Mouse (Mus musculus): ENCODE data around the gene Prlr. TPM values are rescaled to one million over a fixed set of nuclear protein-coding genes. Genes with fewer than 3 reads are reported as not detected.

Gene Prlr
- polyA plus RNA-seq, 1 experiment = not detected

- no peak for TF ChIP-seq CTCF (IDR thresholded peaks at IDR 0.05; ENCODE audit: insufficient read depth, low read depth, low read length)
- TF ChIP-seq POLR2A (IDR thresholded peaks at IDR 0.05; ENCODE audit: insufficient read depth, low read depth, low read length) = no peak
- no peaks in the 10 kb centered on the region for H3K4me1 ChIP-seq (ENCODE audit: control insufficient read depth, insufficient read depth, low read length)
- WGBS = 89% methylated on average over 8 of the region's 8 CpGs
- no peak overlapping the region for H3K4me3 ChIP-seq (ENCODE audit: insufficient read depth, low read depth, low read length)
- no peak overlapping the region for H3K27ac ChIP-seq (ENCODE audit: insufficient read depth, low read depth, low read length)
Observed at GRCm38 (mm10) chr15:10215719-10216118, 38.7 kb downstream of the Prlr start.

GRCm38 (mm10) chr15:10216189-10216588 is 39.2 kb downstream of the Prlr start:
- H3K4me3 ChIP-seq (ENCODE audit: insufficient read depth, low read depth, low read length) = no peak overlapping the region
- no peak for TF ChIP-seq CTCF (IDR thresholded peaks at IDR 0.05; ENCODE audit: insufficient read depth, low read depth, low read length)
- no peak for TF ChIP-seq POLR2A (IDR thresholded peaks at IDR 0.05; ENCODE audit: insufficient read depth, low read depth, low read length)
- H3K4me1 ChIP-seq (ENCODE audit: control insufficient read depth, insufficient read depth, low read length) = no peaks in the 10 kb centered on the region
- no peak overlapping the region for H3K27ac ChIP-seq (ENCODE audit: insufficient read depth, low read depth, low read length)
- WGBS = 92% methylated on average over 4 of the region's 4 CpGs

- no peak overlapping the region for H3K4me3 ChIP-seq (ENCODE audit: insufficient read depth, low read depth, low read length)
- WGBS = 83% methylated on average over 4 of the region's 4 CpGs
- TF ChIP-seq POLR2A (IDR thresholded peaks at IDR 0.05; ENCODE audit: insufficient read depth, low read depth, low read length) = no peak
- no peak for TF ChIP-seq CTCF (IDR thresholded peaks at IDR 0.05; ENCODE audit: insufficient read depth, low read depth, low read length)
- H3K4me1 ChIP-seq (ENCODE audit: control insufficient read depth, insufficient read depth, low read length) = no peaks in the 10 kb centered on the region
- no peak overlapping the region for H3K27ac ChIP-seq (ENCODE audit: insufficient read depth, low read depth, low read length)
Observed at GRCm38 (mm10) chr15:10223614-10224155, 46.6 kb downstream of the Prlr start.

- Histone ChIP-seq H3K4me3 (ENCODE audit: insufficient read depth, low read depth, low read length) (no peak overlapping the region), H3K27ac (ENCODE audit: insufficient read depth, low read depth, low read length) (no peak overlapping the region), H3K4me1 (ENCODE audit: control insufficient read depth, insufficient read depth, low read length) (no peaks in the 10 kb centered on the region)
- TF ChIP-seq CTCF (IDR thresholded peaks at IDR 0.05; ENCODE audit: insufficient read depth, low read depth, low read length) = no peak
- no peak for TF ChIP-seq POLR2A (IDR thresholded peaks at IDR 0.05; ENCODE audit: insufficient read depth, low read depth, low read length)
- WGBS = 50% methylated on average over 4 of the region's 4 CpGs
Observed at GRCm38 (mm10) chr15:10225701-10226100, 48.7 kb downstream of the Prlr start.

- no peak for TF ChIP-seq CTCF (IDR thresholded peaks at IDR 0.05; ENCODE audit: insufficient read depth, low read depth, low read length)
- TF ChIP-seq POLR2A (IDR thresholded peaks at IDR 0.05; ENCODE audit: insufficient read depth, low read depth, low read length) = no peak
- Histone ChIP-seq H3K4me1 (ENCODE audit: control insufficient read depth, insufficient read depth, low read length) (no peaks in the 10 kb centered on the region), H3K27ac (ENCODE audit: insufficient read depth, low read depth, low read length) (no peak overlapping the region), H3K4me3 (ENCODE audit: insufficient read depth, low read depth, low read length) (no peak overlapping the region)
- WGBS = 71% methylated on average over 2 of the region's 2 CpGs
Observed at GRCm38 (mm10) chr15:10228636-10229035, 51.6 kb downstream of the Prlr start.

- H3K4me3 ChIP-seq (ENCODE audit: insufficient read depth, low read depth, low read length) = no peak overlapping the region
- TF ChIP-seq POLR2A (IDR thresholded peaks at IDR 0.05; ENCODE audit: insufficient read depth, low read depth, low read length) = no peak
- no peak for TF ChIP-seq CTCF (IDR thresholded peaks at IDR 0.05; ENCODE audit: insufficient read depth, low read depth, low read length)
- H3K27ac ChIP-seq (ENCODE audit: insufficient read depth, low read depth, low read length) = no peak overlapping the region
- 66% methylated on average over 5 of the region's 5 CpGs for WGBS
- H3K4me1 ChIP-seq (ENCODE audit: control insufficient read depth, insufficient read depth, low read length) = no peaks in the 10 kb centered on the region
Observed at GRCm38 (mm10) chr15:10235977-10236376, 58.9 kb downstream of the Prlr start.

GRCm38 (mm10) chr15:10236812-10237211 is 59.8 kb downstream of the Prlr start:
- H3K27ac ChIP-seq (ENCODE audit: insufficient read depth, low read depth, low read length) = no peak overlapping the region
- TF ChIP-seq CTCF (IDR thresholded peaks at IDR 0.05; ENCODE audit: insufficient read depth, low read depth, low read length) (no peak), POLR2A (IDR thresholded peaks at IDR 0.05; ENCODE audit: insufficient read depth, low read depth, low read length) (no peak)

GRCm38 (mm10) chr15:10238454-10238853 is 61.4 kb downstream of the Prlr start:
- Histone ChIP-seq H3K4me1 (ENCODE audit: control insufficient read depth, insufficient read depth, low read length) (no peaks in the 10 kb centered on the region), H3K27ac (ENCODE audit: insufficient read depth, low read depth, low read length) (no peak overlapping the region), H3K4me3 (ENCODE audit: insufficient read depth, low read depth, low read length) (no peak overlapping the region)
- WGBS = 98% methylated on average over 8 of the region's 8 CpGs
- no peak for TF ChIP-seq CTCF (IDR thresholded peaks at IDR 0.05; ENCODE audit: insufficient read depth, low read depth, low read length)
- TF ChIP-seq POLR2A (IDR thresholded peaks at IDR 0.05; ENCODE audit: insufficient read depth, low read depth, low read length) = no peak

More at GRCm38 (mm10) chr15:10236812-10237211, 59.8 kb downstream of the Prlr start:
- Histone ChIP-seq H3K4me1 (ENCODE audit: control insufficient read depth, insufficient read depth, low read length) (no peaks in the 10 kb centered on the region), H3K4me3 (ENCODE audit: insufficient read depth, low read depth, low read length) (no peak overlapping the region)
- 68% methylated on average over 3 of the region's 3 CpGs for whole genome bisulfite sequencing

- 91% methylated on average over 5 of the region's 5 CpGs for WGBS
Observed at GRCm38 (mm10) chr15:10240228-10240795, 63.3 kb downstream of the Prlr start.

More at GRCm38 (mm10) chr15:10240228-10240795, 63.3 kb downstream of the Prlr start:
- Histone ChIP-seq H3K4me1 (ENCODE audit: control insufficient read depth, insufficient read depth, low read length) (no peaks in the 10 kb centered on the region), H3K4me3 (ENCODE audit: insufficient read depth, low read depth, low read length) (no peak overlapping the region), H3K27ac (ENCODE audit: insufficient read depth, low read depth, low read length) (no peak overlapping the region)
- TF ChIP-seq CTCF (IDR thresholded peaks at IDR 0.05; ENCODE audit: insufficient read depth, low read depth, low read length) (no peak), POLR2A (IDR thresholded peaks at IDR 0.05; ENCODE audit: insufficient read depth, low read depth, low read length) (no peak)

All from olfactory bulb, adult 2 months (tissue).